Mouse (Mus musculus): ENCODE measurements at regions not wholly inside any gene's neighbourhood (a gene's known extent, or its start where the extent isn't known, plus 50 kb on each side); places are given as distances from the start of the nearest gene placed in this dataset.

DNA sequence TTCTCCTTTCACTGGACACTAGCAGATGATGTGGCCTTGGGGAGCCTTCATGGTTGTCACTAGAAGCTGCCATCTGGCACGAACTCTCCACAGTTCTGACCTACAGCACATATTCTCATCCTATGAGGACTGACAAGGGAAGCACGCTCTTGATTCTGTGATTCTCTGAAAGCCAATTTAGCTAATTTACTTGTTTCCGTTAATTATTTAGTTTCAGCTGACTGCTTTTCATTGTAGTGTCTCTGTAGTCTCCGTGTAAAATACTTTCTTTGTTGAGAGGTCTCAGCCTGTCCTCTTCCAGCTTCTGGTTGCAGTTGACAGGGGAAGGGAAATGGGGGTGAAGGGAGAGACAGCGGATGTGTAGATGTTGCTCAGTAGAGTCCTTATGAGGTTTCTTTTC, 102.9 kb upstream of the Sp4 start:
- DNase-seq, result no peak

DNA sequence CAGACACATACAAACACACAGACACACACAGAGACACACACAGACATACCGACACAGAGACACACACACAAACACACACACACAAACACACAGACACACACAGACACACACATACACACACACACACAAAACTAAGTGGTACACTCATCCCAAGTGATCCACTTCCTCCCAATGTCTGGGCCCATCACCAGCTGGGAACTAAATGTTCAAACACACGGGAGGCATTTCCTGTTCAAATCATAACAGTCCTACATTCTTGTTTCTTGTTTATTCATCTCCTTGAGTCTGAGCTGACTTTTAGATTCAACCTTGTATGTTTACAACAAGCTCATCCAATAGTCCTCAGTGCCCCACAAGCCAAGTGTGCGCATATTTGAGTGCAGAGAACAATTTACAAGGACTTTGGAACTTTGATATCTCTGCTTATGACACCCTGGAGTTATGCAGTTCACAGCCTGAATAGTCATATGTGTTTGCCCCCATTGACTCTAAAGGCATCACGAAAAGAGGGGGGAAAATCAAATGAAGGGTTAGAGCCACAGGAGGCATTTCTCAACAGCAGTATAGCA, 102.4 kb upstream of the Sp4 start:
- no peak for DNase-seq

- no peak for DNase-seq
Observed at GRCm38 (mm10) chr12:118401377-118401776, 100.1 kb upstream of the Sp4 start.

GRCm38 (mm10) chr12:118391654-118392053, 90.4 kb upstream of the Sp4 start:
- no peak for DNase-seq

DNA sequence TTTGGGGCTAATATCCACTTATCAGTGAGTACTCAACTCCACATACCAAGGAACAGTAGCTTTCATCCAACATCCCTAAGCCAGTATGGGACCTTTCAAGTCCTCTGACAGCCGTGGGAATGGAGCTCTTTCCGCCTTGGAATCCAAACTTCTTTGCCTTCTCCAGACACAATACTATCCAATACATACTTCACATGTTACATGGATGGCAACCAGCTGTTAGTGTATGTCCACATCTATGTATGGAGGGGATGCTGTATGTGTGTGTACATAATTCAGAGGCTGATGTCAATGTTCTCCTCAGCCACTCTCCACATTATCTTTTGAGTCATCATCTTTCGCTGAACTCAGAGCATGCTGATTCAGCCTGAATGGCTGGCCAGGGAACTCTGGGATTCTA, 79.8 kb upstream of the Sp4 start:
- DNase-seq, result no peak

DNA sequence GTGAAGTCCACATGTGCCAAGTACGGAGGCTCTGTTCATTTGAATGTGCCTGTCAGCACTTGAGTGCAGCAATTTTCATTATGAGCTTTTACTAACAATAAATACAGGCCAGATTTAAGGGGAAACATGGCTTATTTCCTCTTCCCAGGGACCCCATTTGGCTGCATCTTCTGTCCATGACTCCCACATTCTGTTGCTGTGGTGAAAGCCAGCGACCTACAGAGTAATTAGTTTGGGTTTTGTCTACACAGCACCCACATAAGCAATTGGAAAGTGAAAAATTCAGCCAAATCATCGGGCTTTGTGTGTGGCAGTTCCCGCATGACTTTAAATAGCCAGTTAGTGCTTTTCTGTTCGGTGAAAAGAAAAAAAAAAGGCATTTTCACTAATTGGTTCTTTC, 76.7 kb upstream of the Sp4 start:
- no peak for DNase-seq

DNA sequence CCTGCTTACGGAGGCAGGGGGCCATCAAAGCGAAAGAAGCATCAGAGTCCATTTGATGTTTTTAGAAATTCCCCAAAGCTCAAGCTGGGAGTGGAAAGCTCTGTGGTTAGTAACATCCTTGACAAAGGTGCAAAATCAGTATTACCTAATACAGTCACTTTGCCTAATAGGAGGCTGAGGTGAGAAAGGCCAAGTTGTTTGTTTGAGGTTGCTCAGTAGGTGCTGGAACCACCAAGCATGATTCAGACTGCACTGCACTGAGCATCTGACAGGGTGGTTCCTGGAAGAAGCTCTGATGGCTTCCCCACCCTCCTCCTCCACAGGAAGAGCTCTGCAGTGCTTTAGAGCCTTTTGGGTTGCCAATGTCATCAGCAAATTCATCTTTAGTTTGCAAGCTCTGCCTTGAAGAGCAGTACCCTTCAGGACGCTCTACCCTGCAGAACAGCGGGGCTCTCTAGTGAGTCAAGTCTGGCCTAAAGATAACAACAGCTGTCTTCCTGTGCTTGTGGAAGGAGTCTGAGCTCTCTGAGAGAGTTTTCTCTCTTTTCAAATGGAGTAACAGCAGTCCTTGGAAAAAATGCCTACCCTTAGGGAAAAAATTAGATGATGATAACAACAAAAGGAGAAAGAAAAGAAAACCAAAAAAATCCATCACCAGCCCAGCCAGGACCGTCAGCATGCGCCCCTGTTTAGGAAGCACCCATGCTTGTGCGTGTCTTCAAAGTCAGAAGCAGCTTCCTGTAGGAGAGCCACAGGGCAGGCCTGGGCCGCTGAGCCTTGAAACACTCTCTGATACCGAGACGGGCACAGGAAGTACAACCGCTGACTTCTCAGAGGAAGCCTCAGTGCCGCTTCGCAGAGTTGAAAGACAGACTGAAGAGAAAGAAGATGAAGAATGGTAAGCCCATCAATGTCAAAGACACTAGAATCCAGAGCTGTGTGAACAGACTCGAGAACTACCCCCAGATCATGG, 75.6 kb upstream of the Sp4 start:
- no peak for DNase-seq

DNA sequence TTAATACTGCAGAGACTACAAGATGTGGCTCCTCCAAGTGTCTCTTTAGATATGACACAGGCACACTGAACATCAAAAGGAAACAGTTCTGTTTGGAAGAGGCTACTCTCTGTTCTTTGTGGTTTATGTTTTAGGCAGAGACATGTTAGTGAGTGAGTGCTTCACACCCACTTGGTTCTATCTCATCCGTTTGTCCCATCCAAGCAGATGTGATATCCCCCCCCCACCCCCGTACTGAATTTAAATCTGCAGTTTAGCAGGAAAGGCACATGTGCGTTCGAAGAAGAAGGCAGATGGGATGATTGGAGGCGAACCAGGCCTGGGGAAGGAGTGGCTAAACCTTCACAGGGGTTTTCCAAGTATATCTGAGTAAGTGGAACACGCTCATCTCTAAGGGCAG, 72.0 kb upstream of the Sp4 start:
- DNase-seq, result no peak

DNA sequence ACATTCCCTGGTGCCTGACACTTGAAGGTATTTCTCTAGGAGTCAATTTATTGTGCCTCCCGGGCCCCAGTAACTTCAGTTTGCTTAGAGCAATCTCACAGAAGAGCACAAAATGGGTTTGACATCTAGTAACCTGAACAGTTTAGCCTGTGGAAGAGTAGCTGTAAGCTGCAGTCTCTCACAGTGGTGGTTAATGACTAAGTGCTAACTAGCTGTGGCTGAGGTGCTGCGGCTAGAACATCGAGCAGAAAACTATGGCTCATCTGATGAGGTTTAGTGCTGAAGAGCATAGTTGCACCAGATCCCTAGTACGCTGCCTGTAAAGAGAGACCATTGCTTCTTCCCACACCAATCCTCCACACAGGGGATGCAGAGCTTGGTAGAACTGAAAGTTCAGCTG, 70.7 kb upstream of the Sp4 start:
- no peak for DNase-seq

DNA sequence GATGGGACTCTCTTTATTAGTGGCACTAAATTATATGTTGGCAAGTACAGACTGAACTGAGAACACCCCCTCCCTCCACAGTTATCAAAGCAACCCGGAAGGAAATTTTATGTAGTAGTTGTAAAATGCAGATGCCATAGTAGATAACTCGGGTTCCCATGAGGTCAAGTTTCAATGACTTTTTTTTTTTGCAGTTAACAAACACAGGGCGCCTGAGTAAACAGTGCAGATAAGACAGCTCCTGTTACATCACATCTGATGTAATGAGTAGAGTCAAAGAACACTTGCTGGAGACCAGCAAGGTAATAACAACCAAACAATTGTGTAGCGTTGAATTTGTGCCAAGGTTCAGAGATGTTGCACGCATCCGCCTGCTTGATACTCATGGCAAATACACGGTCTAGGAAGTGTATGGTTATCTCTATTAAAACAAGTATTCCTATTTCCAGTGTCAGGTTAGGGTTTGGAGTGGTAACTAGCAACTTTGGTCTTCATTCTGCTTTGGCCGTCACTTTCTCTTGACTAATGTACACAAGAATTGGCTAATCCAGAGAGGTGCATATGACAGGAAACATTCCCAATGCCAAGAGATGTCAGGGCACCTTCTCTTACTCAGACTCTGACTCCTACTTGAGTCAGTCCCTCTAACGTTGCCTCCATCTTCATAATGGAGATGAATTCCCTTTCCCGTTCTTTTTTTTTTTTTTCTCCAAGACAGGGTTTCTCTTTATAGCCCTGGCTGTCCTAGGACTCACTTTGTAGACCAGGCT, 66.3 kb upstream of the Sp4 start:
- no peak for DNase-seq

- DNase-seq, result no peak
Observed at GRCm38 (mm10) chr12:118352866-118353265, 51.6 kb upstream of the Sp4 start.

DNA sequence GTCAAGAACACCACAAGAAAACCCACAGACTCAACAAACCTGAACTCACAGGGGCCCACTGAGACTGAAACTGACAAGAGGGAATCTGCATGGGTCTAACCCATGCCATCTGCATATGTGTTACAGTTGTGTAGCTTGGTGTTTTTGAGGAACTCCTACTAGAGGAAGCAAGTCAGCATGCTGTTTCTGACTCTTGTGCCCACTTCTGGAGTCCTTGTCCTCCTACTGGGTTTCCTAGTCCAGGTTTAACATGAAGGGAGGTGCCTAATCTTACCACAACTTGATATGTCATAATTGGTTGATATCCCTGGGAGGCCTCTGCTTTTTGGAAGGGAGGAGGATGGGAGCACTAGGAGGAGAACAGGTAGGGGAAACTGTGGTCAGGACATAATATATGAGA, 50.2 kb upstream of the Sp4 start:
- DNase-seq, result no peak

Measured in kidney, postnatal 25 days (tissue).